Mouse (Mus musculus) ES-E14 (cell line): ENCODE results near the gene Polr1e. TPM values are rescaled to one million over a fixed set of nuclear protein-coding genes. Genes with fewer than 3 reads are reported as not detected.

ENCODE experiments used
- DNase-seq: peaks from one replicate; pipeline ENCODE4 v3.0.0-alpha.2; 2013; ENCODE audit warnings: low read depth, low spot score
- H3K27ac ChIP-seq: 2 replicates; pipeline ENCODE4 v1.5.1; 2012; ENCODE audit warnings: low read depth, mild to moderate bottlenecking, low read length, moderate library complexity, mixed read lengths; ENCODE audit not compliant: poor library complexity, insufficient read depth, severe bottlenecking
- H3K36me3 ChIP-seq: 2 replicates; pipeline ENCODE4 v1.6.1; 2012; ENCODE audit warnings: mild to moderate bottlenecking, low read length, moderate library complexity, mixed read lengths; ENCODE audit not compliant: control insufficient read depth, poor library complexity, insufficient read depth, severe bottlenecking
- H3K4me1 ChIP-seq, 2 experiments: fragments of 150-350 bp in 1 of 2; sonication (generic) in 1 of 2; 2 replicates each; pipeline ENCODE4 v1.6.1; 2012; ENCODE audit warnings: low read length in 2 of 2, mild to moderate bottlenecking in 1 of 2, mixed read lengths in 1 of 2; ENCODE audit not compliant: control insufficient read depth in 2 of 2, insufficient read depth in 2 of 2, poor library complexity in 1 of 2
- H3K4me3 ChIP-seq, 2 experiments: fragments of 150-350 bp in 1 of 2; sonication (generic) in 1 of 2; 2 replicates each; pipeline ENCODE4 v1.5.1; 2012; ENCODE audit warnings: low read length in 2 of 2, low read depth in 1 of 2, mild to moderate bottlenecking in 1 of 2, mixed read lengths in 1 of 2; ENCODE audit not compliant: insufficient read depth in 1 of 2, poor library complexity in 1 of 2, severe bottlenecking in 1 of 2
- H3K9ac ChIP-seq: 2 replicates; pipeline ENCODE4 v1.6.1; 2012; ENCODE audit warnings: low read depth, mild to moderate bottlenecking, low read length, mixed read lengths; ENCODE audit not compliant: poor library complexity, insufficient read depth, severe bottlenecking
- H3K9me3 ChIP-seq: fragments of 150-350 bp; sonication (generic); 2 replicates; pipeline ENCODE4 v1.6.1; 2012; ENCODE audit warnings: low read depth, mild to moderate bottlenecking, low read length; ENCODE audit not compliant: control insufficient read depth, insufficient read depth
- CHD2 ChIP-seq: IDR thresholded peaks from 2 replicates; pipeline ENCODE4 v1.6.1; 2014; ENCODE audit warnings: mild to moderate bottlenecking, low read depth, low read length, inconsistent platforms
- HCFC1 ChIP-seq: IDR thresholded peaks from 2 replicates; pipeline ENCODE4 v1.6.1; 2012; ENCODE audit warnings: low read length, inconsistent platforms, borderline replicate concordance; ENCODE audit not compliant: insufficient read depth
- MAFK ChIP-seq: IDR thresholded peaks from 2 replicates; pipeline ENCODE4 v1.6.1; 2014; ENCODE audit warnings: mild to moderate bottlenecking, low read depth, low read length, inconsistent platforms; ENCODE audit not compliant: insufficient read depth
- ZC3H11A ChIP-seq: IDR thresholded peaks from 2 replicates; pipeline ENCODE4 v1.6.1; 2012; ENCODE audit warnings: low read depth, mild to moderate bottlenecking, inconsistent platforms, low read length, borderline replicate concordance
- ZNF384 ChIP-seq: IDR thresholded peaks from 2 replicates; pipeline ENCODE4 v1.6.1; 2012; ENCODE audit warnings: low read depth, low read length, inconsistent platforms
- in situ Hi-C, 2 experiments: fragments of 600-800 bp; cut with MboI; formaldehyde crosslinking; loops; one replicate each; pipeline ENCODE4 v1.15.1; 2025; ENCODE audit warnings: low sequenced_read_pairs in 2 of 2, inconsistent platforms in 1 of 2; ENCODE audit not compliant: unreplicated experiment in 2 of 2
- total RNA-seq: library from RNA; depleted of rRNA; stranded (reverse); fragments of 300-350 nt; gene quantifications from 2 replicates; pipeline ENCODE4 v1.2.3, GENCODE M21; 2012

The Polr1e gene
- total RNA-seq, 1 experiment: 33.0 TPM

DNA sequence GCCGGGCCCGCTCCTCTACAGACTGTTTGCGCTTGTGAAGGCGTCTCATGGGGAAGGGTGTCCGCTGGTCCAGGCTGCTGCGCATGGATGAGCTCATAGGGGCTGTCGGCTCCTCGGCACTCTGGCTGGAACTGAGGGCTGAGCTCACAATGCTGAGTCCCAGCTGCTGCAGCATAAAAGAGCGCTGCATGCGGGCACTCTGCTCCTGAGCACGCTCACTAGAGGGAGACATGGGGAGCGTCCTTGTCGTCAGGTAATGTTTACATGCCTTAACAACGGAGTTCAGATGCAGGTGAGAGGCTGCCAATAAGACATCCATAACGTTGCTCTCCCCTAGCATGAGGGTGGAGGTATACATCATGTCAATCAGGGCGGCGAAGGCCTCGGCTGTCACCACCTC is 23.6 kb upstream of the Polr1e start:
- DNase-seq: no peak
- peak overlapping the region; percentile 6 to 34; a peak in 3 of 4 replicates for H3K4me3 ChIP-seq
- H3K4me1 ChIP-seq: peaks cover 2 to 3% of the 10 kb centered on the region in 2 experiments; a peak in 2 of 4 replicates
- peak overlapping the region; percentile 39 for H3K9ac ChIP-seq
- H3K36me3 ChIP-seq: peaks cover 24% of the 10 kb centered on the region
- TF ChIP-seq MAFK: no peak
- TF ChIP-seq ZNF384: no peak
- no peak for TF ChIP-seq HCFC1
- no peak for TF ChIP-seq CHD2
- no peak for TF ChIP-seq ZC3H11A
- H3K9me3 ChIP-seq: no peaks in the 10 kb centered on the region
- no peak overlapping the region for H3K27ac ChIP-seq
- in situ Hi-C loops: no loop called here

DNA sequence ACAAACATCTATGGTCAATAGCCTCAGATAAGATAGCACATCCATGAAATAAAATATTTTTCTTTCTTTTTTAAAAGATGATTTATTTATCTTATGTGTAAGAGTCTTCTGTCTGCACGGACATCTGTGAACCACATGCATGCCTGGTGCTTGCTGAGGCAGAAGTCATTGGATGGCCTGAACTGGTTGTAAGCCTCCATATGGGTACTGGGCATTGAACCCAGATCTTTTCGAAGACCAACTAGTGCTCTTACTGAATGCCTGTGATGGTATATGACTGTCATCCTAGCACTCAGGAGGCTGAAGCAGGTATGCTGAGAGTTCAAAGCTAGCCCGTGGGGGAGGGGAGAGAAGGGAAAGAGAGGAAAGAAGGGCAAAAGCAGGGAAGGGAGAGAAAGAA is 20.3 kb upstream of the Polr1e start:
- H3K4me1 ChIP-seq: peaks cover 2 to 3% of the 10 kb centered on the region in 2 experiments; a peak in 2 of 4 replicates
- H3K4me3 ChIP-seq: no peak overlapping the region
- H3K36me3 ChIP-seq: peaks cover 4% of the 10 kb centered on the region; the same call in 1 of the 2 replicates
- no peaks in the 10 kb centered on the region for H3K9me3 ChIP-seq
- no peak overlapping the region for H3K9ac ChIP-seq
- DNase-seq: no peak
- no peak overlapping the region for H3K27ac ChIP-seq
- in situ Hi-C loops: no loop called here
- TF ChIP-seq ZC3H11A (no peak), ZNF384 (no peak), MAFK (no peak), HCFC1 (no peak), CHD2 (no peak)

DNA sequence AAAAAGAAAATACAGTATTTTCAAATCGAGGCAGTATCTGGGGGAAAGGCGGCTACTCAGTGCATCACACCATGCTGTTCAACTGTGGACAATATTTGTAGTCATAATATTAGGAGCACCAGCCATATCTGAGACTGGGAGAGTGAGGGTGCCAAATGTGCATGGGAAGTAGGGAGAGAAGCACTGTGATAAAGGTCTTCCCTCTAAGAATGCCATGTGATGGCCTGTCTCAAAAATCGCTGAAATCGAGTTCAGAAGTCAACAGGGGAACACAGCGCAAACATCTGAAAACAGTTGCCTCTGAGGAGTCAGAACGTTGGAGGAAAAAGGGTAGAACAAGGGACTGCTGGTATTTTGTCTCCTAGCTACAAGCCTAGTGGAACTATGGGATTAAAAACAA is 18.4 kb upstream of the Polr1e start:
- H3K9me3 ChIP-seq: no peaks in the 10 kb centered on the region
- no peak overlapping the region for H3K27ac ChIP-seq
- in situ Hi-C loops: no loop called here
- no peaks in the 10 kb centered on the region for H3K36me3 ChIP-seq
- no peak overlapping the region for H3K9ac ChIP-seq
- peaks cover 1 to 2% of the 10 kb centered on the region in 2 experiments; a peak in 2 of 4 replicates for H3K4me1 ChIP-seq
- DNase-seq: no peak
- TF ChIP-seq MAFK (no peak), CHD2 (no peak), ZC3H11A (no peak), HCFC1 (no peak), ZNF384 (no peak)
- no peak overlapping the region for H3K4me3 ChIP-seq

DNA sequence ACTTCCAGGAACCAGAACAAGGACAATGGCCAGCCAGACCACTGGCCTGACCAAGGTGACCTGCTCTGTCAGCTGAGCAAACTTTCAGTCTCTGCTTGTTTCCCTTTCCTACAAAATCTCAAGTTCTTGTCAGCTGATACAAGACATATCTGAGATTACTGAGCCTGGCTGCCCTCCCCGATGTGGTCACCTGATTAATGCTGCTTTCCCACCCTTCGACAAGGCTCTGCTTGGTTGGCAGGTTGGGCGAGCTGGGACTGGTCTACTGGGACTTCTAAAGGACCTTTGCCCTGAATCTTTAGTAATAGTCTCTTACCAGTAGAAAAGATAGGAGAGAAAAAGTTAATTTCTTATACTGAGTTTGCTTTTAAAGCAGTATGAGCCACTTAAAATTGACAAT is 12.9 kb upstream of the Polr1e start:
- Histone ChIP-seq H3K9me3 (no peaks in the 10 kb centered on the region), H3K4me1 (peaks cover under 1 to 2% of the 10 kb centered on the region in 2 experiments; a peak in 2 of 4 replicates), H3K4me3 (no peak overlapping the region), H3K27ac (no peak overlapping the region), H3K9ac (no peak overlapping the region), H3K36me3 (no peaks in the 10 kb centered on the region)
- DNase-seq: no peak
- in situ Hi-C loops: no loop called here
- TF ChIP-seq CHD2 (no peak), HCFC1 (no peak), ZNF384 (no peak), ZC3H11A (no peak), MAFK (no peak)
